Mouse (Mus musculus): Measurements from ENCODE around the gene 4930568D16Rik. TPM values are rescaled to one million over a fixed set of nuclear protein-coding genes. Genes with fewer than 3 reads are reported as not detected.
A peak's percentile ranks its signal among the peaks of the same experiment; 100 is the strongest.

The 4930568D16Rik gene
- polyA plus RNA-seq, 1 experiment from 2014 or later, result not detected

GRCm38 (mm10) chr2:35385441-35385871, 17.9 kb upstream of the 4930568D16Rik start:
- Histone ChIP-seq H3K9ac (replicated peaks; ENCODE audit: low read depth, low read length) (no peak overlapping the region), H3K4me3 (ENCODE audit: low read depth, low read length) (no peak overlapping the region), H3K27me3 (ENCODE audit: control insufficient read depth, insufficient read depth, low read length) (no peaks in the 10 kb centered on the region), H3K4me1 (ENCODE audit: control insufficient read depth, insufficient read depth, low read length) (no peaks in the 10 kb centered on the region), H3K4me2 (replicated peaks; ENCODE audit: low read depth, low read length) (no peak overlapping the region), H3K27ac (ENCODE audit: low read length) (no peak overlapping the region), H3K36me3 (ENCODE audit: control insufficient read depth, insufficient read depth, low read length) (no peaks in the 10 kb centered on the region), H3K9me3 (ENCODE audit: control insufficient read depth, low read depth, low read length) (no peaks in the 10 kb centered on the region)
- WGBS, result 70% methylated on average over 9 of the region's 9 CpGs
- no peak for ATAC-seq (ENCODE audit: insufficient number of reproducible peaks, insufficient read depth, low FRiP score, low read depth)

- H3K9ac ChIP-seq (replicated peaks; ENCODE audit: low read depth, low read length), result no peak overlapping the region
- no peaks in the 10 kb centered on the region for H3K9me3 ChIP-seq (ENCODE audit: control insufficient read depth, low read depth, low read length)
- H3K27ac ChIP-seq (ENCODE audit: low read length), result no peak overlapping the region
- no peaks in the 10 kb centered on the region for H3K27me3 ChIP-seq (ENCODE audit: control insufficient read depth, insufficient read depth, low read length)
- 69% methylated on average over 9 of the region's 9 CpGs for WGBS
- H3K36me3 ChIP-seq (ENCODE audit: control insufficient read depth, insufficient read depth, low read length), result no peaks in the 10 kb centered on the region
- no peak overlapping the region for H3K4me3 ChIP-seq (ENCODE audit: low read depth, low read length)
- no peak overlapping the region for H3K4me2 ChIP-seq (replicated peaks; ENCODE audit: low read depth, low read length)
- 0 out of 2 replicates have a peak, but pooled peaks cover 5% of the 10 kb centered on the region for H3K4me1 ChIP-seq (ENCODE audit: control insufficient read depth, insufficient read depth, low read length)
- no peak for ATAC-seq (ENCODE audit: insufficient number of reproducible peaks, insufficient read depth, low FRiP score, low read depth)
These were observed 11.8 kb upstream of the 4930568D16Rik start for GRCm38 (mm10) chr2:35379306-35379705.

GRCm38 (mm10) chr2:35377600-35377999, 10.1 kb upstream of the 4930568D16Rik start:
- whole genome bisulfite sequencing, result 16% methylated on average over 6 of the region's 6 CpGs
- H3K4me1 ChIP-seq (ENCODE audit: control insufficient read depth, insufficient read depth, low read length), result 0 out of 2 replicates have a peak, but pooled peaks cover 5% of the 10 kb centered on the region
- no peaks in the 10 kb centered on the region for H3K36me3 ChIP-seq (ENCODE audit: control insufficient read depth, insufficient read depth, low read length)
- no peak overlapping the region for H3K4me3 ChIP-seq (ENCODE audit: low read depth, low read length)
- H3K27ac ChIP-seq (ENCODE audit: low read length), result no peak overlapping the region
- no peaks in the 10 kb centered on the region for H3K9me3 ChIP-seq (ENCODE audit: control insufficient read depth, low read depth, low read length)
- H3K4me2 ChIP-seq (replicated peaks; ENCODE audit: low read depth, low read length), result no peak overlapping the region
- H3K9ac ChIP-seq (replicated peaks; ENCODE audit: low read depth, low read length), result no peak overlapping the region
- ATAC-seq (ENCODE audit: insufficient number of reproducible peaks, insufficient read depth, low FRiP score, low read depth), result no peak
- no peaks in the 10 kb centered on the region for H3K27me3 ChIP-seq (ENCODE audit: control insufficient read depth, insufficient read depth, low read length)

DNA sequence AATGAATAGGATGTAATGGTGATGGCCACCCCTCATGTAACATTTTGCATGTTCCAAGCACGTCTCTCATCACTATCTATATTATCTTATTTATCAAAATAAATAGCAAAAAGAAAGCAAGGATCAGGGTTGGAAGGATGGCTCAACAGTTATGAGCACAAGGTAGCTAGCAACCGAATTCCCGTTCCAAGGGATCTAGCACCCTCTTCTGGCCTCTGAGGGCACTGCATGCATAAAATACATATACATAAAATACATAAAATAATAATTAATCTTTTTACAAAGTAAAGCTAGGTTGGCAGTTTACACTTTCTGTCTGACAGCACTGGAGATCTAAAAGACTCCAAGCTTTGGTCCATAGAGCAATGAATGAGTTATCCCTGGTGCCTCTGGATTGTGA, 5.5 kb upstream of the 4930568D16Rik start:
- H3K9me3 ChIP-seq (ENCODE audit: control insufficient read depth, low read depth, low read length), result no peaks in the 10 kb centered on the region
- H3K4me1 ChIP-seq (ENCODE audit: control insufficient read depth, insufficient read depth, low read length), result 0 out of 2 replicates have a peak, but pooled peaks cover 5% of the 10 kb centered on the region
- H3K27ac ChIP-seq (ENCODE audit: low read length), result no peak overlapping the region
- H3K4me2 ChIP-seq (replicated peaks; ENCODE audit: low read depth, low read length), result no peak overlapping the region
- H3K9ac ChIP-seq (replicated peaks; ENCODE audit: low read depth, low read length), result no peak overlapping the region
- H3K4me3 ChIP-seq (ENCODE audit: low read depth, low read length), result no peak overlapping the region
- 20% methylated on average over 3 of the region's 3 CpGs for WGBS
- no peaks in the 10 kb centered on the region for H3K27me3 ChIP-seq (ENCODE audit: control insufficient read depth, insufficient read depth, low read length)
- H3K36me3 ChIP-seq (ENCODE audit: control insufficient read depth, insufficient read depth, low read length), result no peaks in the 10 kb centered on the region
- no peak for ATAC-seq (ENCODE audit: insufficient number of reproducible peaks, insufficient read depth, low FRiP score, low read depth)

DNA sequence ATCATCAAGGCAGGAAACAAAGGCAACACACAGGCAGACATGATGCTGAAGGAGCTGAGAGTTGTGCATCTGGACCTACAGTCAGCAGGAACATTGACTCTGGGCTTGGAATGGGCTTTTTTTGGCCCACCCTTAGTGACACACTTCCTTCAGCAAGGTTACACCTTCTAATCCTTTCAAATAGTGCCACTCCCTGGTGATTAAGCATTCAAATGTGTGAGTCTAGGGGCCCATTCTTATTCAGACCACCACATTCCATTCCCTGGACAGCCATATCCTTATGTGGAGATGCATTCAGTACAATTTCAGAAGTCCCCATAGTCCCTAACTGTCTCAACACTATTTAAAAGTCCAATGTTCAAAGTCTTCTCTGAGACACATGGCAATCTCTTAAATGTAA, 3.2 kb upstream of the 4930568D16Rik start:
- no peaks in the 10 kb centered on the region for H3K27me3 ChIP-seq (ENCODE audit: control insufficient read depth, insufficient read depth, low read length)
- no peak overlapping the region for H3K9ac ChIP-seq (replicated peaks; ENCODE audit: low read depth, low read length)
- no peak overlapping the region for H3K27ac ChIP-seq (ENCODE audit: low read length)
- no peaks in the 10 kb centered on the region for H3K9me3 ChIP-seq (ENCODE audit: control insufficient read depth, low read depth, low read length)
- H3K4me1 ChIP-seq (ENCODE audit: control insufficient read depth, insufficient read depth, low read length), result no peaks in the 10 kb centered on the region
- H3K4me3 ChIP-seq (ENCODE audit: low read depth, low read length), result no peak overlapping the region
- no peaks in the 10 kb centered on the region for H3K36me3 ChIP-seq (ENCODE audit: control insufficient read depth, insufficient read depth, low read length)
- H3K4me2 ChIP-seq (replicated peaks; ENCODE audit: low read depth, low read length), result no peak overlapping the region
- ATAC-seq (ENCODE audit: insufficient number of reproducible peaks, insufficient read depth, low FRiP score, low read depth), result no peak

GRCm38 (mm10) chr2:35349184-35349583, 18.3 kb downstream of the 4930568D16Rik start:
- Histone ChIP-seq H3K36me3 (ENCODE audit: control insufficient read depth, insufficient read depth, low read length) (no peaks in the 10 kb centered on the region), H3K27ac (ENCODE audit: low read length) (no peak overlapping the region), H3K9ac (replicated peaks; ENCODE audit: low read depth, low read length) (no peak overlapping the region), H3K9me3 (ENCODE audit: control insufficient read depth, low read depth, low read length) (no peaks in the 10 kb centered on the region), H3K27me3 (ENCODE audit: control insufficient read depth, insufficient read depth, low read length) (no peaks in the 10 kb centered on the region), H3K4me1 (ENCODE audit: control insufficient read depth, insufficient read depth, low read length) (no peaks in the 10 kb centered on the region), H3K4me2 (replicated peaks; ENCODE audit: low read depth, low read length) (no peak overlapping the region), H3K4me3 (ENCODE audit: low read depth, low read length) (no peak overlapping the region)
- WGBS, result 47% methylated on average over 5 of the region's 5 CpGs
- ATAC-seq (ENCODE audit: insufficient number of reproducible peaks, insufficient read depth, low FRiP score, low read depth), result peak; percentile 18; the same call in 1 of the 2 replicates

GRCm38 (mm10) chr2:35345984-35346383, 21.5 kb downstream of the 4930568D16Rik start:
- Histone ChIP-seq H3K4me2 (replicated peaks; ENCODE audit: low read depth, low read length) (no peak overlapping the region), H3K27ac (ENCODE audit: low read length) (no peak overlapping the region), H3K27me3 (ENCODE audit: control insufficient read depth, insufficient read depth, low read length) (no peaks in the 10 kb centered on the region), H3K4me1 (ENCODE audit: control insufficient read depth, insufficient read depth, low read length) (no peaks in the 10 kb centered on the region), H3K9me3 (ENCODE audit: control insufficient read depth, low read depth, low read length) (no peaks in the 10 kb centered on the region), H3K36me3 (ENCODE audit: control insufficient read depth, insufficient read depth, low read length) (no peaks in the 10 kb centered on the region), H3K9ac (replicated peaks; ENCODE audit: low read depth, low read length) (no peak overlapping the region), H3K4me3 (ENCODE audit: low read depth, low read length) (no peak overlapping the region)
- no peak for ATAC-seq (ENCODE audit: insufficient number of reproducible peaks, insufficient read depth, low FRiP score, low read depth)
- 58% methylated on average over 2 of the region's 2 CpGs for WGBS

- no peaks in the 10 kb centered on the region for H3K27me3 ChIP-seq (ENCODE audit: control insufficient read depth, insufficient read depth, low read length)
- no peaks in the 10 kb centered on the region for H3K36me3 ChIP-seq (ENCODE audit: control insufficient read depth, insufficient read depth, low read length)
- 72% methylated on average over 3 of the region's 3 CpGs for WGBS
- H3K9ac ChIP-seq (replicated peaks; ENCODE audit: low read depth, low read length), result no peak overlapping the region
- H3K27ac ChIP-seq (ENCODE audit: low read length), result no peak overlapping the region
- no peak for ATAC-seq (ENCODE audit: insufficient number of reproducible peaks, insufficient read depth, low FRiP score, low read depth)
- no peak overlapping the region for H3K4me2 ChIP-seq (replicated peaks; ENCODE audit: low read depth, low read length)
- no peaks in the 10 kb centered on the region for H3K9me3 ChIP-seq (ENCODE audit: control insufficient read depth, low read depth, low read length)
- H3K4me3 ChIP-seq (ENCODE audit: low read depth, low read length), result no peak overlapping the region
- H3K4me1 ChIP-seq (ENCODE audit: control insufficient read depth, insufficient read depth, low read length), result peaks cover 2% of the 10 kb centered on the region; the same call in 1 of the 2 replicates
These were observed 24.9 kb downstream of the 4930568D16Rik start for GRCm38 (mm10) chr2:35342605-35343004.

GRCm38 (mm10) chr2:35338707-35339106, 28.8 kb downstream of the 4930568D16Rik start:
- Histone ChIP-seq H3K4me2 (replicated peaks; ENCODE audit: low read depth, low read length) (no peak overlapping the region), H3K36me3 (ENCODE audit: control insufficient read depth, insufficient read depth, low read length) (no peaks in the 10 kb centered on the region), H3K4me1 (ENCODE audit: control insufficient read depth, insufficient read depth, low read length) (peaks cover 6% of the 10 kb centered on the region; the same call in 1 of the 2 replicates), H3K9me3 (ENCODE audit: control insufficient read depth, low read depth, low read length) (no peaks in the 10 kb centered on the region), H3K9ac (replicated peaks; ENCODE audit: low read depth, low read length) (no peak overlapping the region), H3K4me3 (ENCODE audit: low read depth, low read length) (no peak overlapping the region), H3K27me3 (ENCODE audit: control insufficient read depth, insufficient read depth, low read length) (no peaks in the 10 kb centered on the region), H3K27ac (ENCODE audit: low read length) (peak overlapping the region; percentile 1; the same call in 1 of the 2 replicates)
- ATAC-seq (ENCODE audit: insufficient number of reproducible peaks, insufficient read depth, low FRiP score, low read depth), result no peak
- WGBS, result 62% methylated on average over 6 of the region's 6 CpGs
